Mouse (Mus musculus) right cerebral cortex, postnatal 36 days (tissue): ENCODE data around the gene Hist1h1a.
"Not testable (repeated sequence)": the region's sequence is repeated elsewhere in the genome, so short reads cannot be mapped to it uniquely, and the experiment has no call there.

Source experiments
- DNase-seq, 2 experiments: peaks; one replicate each; pipeline ENCODE4 v3.0.0; 2022; ENCODE audit warnings: low spot score in 2 of 2, mixed read lengths in 1 of 2

The Hist1h1a gene

DNA sequence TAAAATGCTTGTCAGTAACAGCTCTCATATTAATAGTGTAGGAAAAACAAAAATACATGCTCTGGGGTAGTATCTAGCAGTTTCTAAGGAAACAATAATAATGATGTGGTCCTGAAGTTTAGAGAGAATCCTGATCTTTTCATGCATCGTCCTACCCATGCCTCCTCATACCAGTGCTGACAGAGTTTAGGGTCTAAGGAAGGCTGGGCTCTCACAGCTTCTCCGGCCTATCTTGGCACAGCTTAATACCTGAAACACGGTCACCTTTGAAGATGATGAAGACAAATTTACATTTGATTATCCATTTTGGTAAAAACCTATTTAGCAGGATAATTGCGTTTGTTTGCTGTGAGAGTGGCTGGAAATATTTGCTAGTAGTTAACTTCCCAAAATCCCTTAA, 19.5 kb upstream of the Hist1h1a start:
- DNase-seq: no peak

DNA sequence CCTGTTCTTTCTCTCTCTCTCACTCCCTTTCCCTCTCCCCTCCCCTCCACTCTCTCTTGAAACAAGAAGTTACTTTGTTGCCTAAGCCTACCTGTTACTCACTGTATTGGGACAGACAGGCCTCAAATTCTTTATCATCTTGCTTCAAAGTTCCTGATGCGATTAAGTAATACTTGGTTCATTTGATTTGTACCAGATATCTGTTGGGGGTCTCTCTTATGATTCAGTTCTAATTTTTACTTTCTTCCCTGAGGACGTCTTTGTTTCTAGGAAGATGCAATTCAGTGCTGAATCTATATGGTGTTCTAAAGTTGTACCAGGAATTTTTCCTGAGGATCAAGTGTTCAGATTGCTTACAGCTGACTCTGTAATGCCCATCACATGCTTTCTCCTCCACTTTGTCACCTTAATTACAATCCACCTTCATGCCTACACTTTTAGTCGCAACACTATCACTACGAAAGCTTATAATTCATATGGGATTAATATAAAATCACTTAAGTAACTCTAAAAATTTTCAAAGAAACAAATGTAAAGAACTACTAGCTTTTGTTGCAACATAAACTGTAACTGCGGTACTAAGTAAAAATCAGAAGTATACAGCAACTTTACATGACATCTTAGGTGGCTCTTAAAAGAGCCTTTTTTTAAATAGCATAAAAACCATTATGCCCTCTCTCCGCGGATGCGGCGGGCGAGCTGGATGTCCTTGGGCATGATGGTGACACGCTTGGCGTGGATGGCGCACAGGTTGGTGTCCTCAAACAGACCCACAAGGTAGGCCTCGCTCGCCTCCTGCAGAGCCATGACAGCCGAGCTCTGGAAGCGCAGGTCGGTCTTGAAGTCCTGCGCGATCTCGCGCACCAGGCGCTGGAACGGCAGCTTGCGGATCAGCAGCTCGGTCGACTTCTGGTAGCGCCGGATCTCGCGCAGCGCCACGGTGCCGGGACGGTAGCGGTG, 18.8 kb upstream of the Hist1h1a start:
- DNase-seq: no peak

DNA sequence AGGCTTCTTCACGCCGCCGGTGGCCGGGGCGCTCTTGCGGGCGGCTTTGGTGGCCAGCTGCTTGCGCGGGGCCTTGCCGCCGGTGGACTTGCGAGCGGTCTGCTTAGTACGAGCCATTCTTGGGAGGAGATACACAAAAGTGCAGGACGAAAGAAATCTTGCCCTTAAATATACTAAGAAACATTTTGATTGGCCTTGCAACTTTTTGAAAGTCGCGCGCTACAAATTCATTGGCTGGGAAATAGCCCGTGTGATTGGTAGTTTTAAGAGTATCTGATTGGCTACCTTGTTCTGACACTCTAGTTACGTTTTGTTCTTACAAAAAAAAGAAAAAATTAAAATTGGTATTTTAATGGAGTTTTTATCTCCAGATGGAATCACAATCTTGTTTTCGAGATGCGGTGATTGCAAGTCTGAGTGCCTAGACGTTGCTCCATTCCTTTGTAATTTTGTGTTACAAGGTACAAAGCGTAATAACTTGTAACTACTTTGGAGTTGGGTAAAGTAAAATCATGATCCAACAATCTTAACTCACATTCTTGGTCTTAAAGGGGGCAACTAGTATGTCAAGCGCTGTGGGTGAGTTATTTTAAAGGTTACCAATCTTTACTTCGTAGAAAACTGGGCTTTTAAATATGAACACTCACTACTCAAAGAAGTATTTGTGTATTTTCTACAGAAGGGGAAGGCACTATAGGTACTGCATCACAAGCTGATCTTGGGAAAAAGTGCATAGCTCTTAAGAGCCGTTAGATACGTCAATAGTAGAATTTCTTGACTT, 17.9 kb upstream of the Hist1h1a start, which contains the start of gene Hist1h3c:
TSS of gene Hist1h3c (minus strand) at position 222 of the 781 bp plus-strand sequence.
- peak; percentile 60 to 79 for DNase-seq

- DNase-seq: peak; percentile 53 to 76
Measured at GRCm38 (mm10) chr13:23746201-23747080, 17.0 kb upstream of the Hist1h1a start, which contains the start of gene Hist1h2bb. Gene Hist1h2bb, plus strand, starts transcription at chr13:23746734.

DNA sequence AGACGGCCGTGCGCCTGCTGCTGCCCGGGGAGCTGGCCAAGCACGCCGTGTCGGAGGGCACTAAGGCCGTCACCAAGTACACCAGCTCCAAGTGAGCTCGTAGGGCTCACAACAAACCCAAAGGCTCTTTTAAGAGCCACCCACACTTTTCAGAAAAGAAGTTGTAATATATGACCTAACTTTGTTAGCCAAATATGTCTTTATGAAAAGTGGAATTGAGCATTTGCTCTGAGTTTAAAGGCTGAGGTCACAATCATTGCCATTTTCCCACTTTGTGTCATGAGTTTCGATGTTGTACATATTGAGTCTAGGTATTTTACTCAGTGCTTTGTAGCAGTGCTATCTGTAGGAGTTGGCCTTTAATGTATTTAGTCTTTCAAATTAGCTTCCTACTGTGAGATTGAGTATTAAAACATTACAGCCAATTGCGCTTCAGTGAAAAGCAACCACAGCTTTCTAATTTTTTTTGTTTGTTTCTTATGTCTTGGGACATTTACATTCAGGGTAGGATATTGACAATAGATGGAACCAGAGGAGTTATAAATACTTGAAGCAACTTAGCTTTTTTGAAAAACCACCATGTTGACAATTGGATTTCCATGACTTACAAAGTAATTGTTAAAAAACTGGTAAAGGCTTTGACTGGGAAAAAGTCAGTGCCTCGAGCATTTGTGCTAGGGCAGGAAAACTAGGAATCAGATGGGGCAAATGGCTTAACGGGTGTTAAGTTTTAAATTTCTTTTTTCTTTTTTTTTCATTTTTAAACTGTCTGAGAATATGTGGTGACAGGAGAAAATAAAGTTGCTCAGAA, 16.2 kb upstream of the Hist1h1a start:
- DNase-seq: no peak

DNA sequence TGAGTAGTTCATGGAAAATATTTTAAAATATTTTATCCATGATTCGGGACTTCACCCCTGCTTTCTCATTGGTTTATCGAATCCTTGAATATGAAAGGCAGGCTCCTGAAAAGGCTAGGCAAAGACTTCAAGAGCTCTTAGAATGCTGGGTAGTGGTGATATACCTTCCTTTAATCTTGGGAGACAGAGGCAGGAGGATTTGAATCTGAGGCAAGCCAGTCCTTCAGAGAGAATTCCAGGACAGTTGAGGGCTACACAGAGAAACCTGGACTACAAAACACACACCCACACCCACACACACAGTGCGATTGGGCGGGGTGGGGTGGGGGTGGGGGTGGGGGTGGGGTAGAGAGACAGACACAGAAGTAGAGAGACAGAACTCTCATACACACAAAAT, 15.6 kb upstream of the Hist1h1a start:
- no peak for DNase-seq

DNA sequence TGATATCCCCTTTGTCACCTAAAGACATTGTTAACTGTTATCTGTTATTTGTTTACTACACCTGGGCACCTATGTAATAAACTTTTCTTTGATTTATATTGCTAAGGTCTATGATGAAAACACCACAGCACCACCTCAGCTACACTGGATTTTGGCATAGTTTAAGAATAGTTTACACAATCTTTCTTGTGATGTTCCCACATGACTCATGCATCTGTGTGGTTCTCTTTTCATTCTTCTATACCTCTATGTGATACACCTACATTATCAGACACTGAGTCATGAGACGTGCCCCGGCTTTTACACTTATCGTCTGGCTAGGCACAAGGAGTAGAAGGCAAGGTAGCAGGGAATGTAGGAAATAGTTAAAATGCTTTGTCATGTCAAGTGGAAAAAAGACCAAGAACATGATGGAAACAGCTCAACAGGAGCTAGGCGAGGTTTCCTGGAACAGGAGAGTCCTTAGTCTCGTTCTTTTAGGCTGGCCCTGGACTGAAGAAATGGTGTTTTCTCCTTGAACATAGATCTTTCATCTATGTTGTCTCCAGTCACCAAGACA, 13.8 kb upstream of the Hist1h1a start:
- no peak for DNase-seq

- DNase-seq: not testable (repeated sequence)
Measured at GRCm38 (mm10) chr13:23750839-23751477, 12.5 kb upstream of the Hist1h1a start, which contains the start of gene Hist1h2ab. Gene Hist1h2ab, plus strand, starts transcription at chr13:23751126.

- no peak for DNase-seq
Measured at GRCm38 (mm10) chr13:23751478-23751956, 11.9 kb upstream of the Hist1h1a start.

DNA sequence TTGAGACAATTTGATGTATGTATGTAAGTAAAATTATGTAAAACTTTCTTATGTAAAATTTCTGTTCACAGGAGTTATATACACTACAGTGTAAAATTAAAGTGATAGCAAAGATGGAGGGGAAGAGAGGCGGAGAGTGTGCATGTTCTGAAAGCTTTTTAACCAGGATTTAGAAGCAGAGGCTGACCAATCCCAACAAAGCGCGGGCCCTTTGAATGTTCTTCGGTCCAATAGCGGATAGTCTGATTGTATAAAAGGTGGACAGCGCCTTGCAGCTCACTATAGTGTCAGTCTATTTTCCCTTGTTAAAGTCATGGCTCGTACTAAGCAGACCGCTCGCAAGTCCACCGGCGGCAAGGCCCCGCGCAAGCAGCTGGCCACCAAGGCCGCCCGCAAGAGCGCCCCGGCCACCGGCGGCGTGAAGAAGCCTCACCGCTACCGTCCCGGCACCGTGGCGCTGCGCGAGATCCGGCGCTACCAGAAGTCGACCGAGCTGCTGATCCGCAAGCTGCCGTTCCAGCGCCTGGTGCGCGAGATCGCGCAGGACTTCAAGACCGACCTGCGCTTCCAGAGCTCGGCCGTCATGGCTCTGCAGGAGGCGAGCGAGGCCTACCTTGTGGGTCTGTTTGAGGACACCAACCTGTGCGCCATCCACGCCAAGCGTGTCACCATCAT, 11.3 kb upstream of the Hist1h1a start, which contains the start of gene Hist1h3b:
TSS of gene Hist1h3b (plus strand) at position 201 of the 675 bp plus-strand sequence.
- peak; percentile 92 to 94 for DNase-seq

- no peak for DNase-seq
Measured at GRCm38 (mm10) chr13:23752742-23753172, 10.7 kb upstream of the Hist1h1a start.

DNA sequence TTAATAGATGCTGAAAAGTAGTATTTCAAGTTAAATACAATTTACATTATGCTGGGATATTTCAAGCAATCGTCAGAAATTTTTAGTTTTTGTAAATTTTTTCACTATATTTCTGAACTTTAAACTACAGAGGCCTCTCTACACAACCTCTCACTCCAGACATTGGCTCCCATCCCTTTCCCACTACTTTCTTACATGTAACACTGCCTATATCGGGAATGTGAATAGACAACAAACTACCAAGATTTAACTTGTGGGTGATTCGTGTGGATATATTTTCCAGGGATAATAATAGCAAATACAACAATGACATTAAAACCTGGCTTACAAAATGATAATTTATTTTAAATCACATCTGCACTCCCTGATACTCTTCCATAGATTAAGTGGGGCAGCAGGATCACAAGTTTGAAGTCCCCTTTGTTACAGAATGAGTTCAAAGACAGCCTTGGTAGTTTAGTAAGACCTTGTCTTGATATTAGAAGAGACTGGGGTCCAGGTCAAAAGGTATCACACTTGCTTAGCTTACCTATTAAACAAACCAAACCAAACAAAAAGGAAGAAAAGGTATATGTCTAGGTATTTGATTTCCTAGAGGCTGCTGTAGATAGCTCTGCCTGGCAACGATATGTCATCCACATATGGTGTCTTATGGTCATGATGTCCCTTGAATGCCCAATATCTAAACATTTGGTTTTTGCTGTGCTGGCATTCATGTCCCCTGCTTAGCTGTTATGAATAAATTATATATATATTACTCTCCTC, 10.0 kb upstream of the Hist1h1a start:
- no peak for DNase-seq

GRCm38 (mm10) chr13:23755000-23755399, 8.5 kb upstream of the Hist1h1a start:
- DNase-seq: no peak

DNA sequence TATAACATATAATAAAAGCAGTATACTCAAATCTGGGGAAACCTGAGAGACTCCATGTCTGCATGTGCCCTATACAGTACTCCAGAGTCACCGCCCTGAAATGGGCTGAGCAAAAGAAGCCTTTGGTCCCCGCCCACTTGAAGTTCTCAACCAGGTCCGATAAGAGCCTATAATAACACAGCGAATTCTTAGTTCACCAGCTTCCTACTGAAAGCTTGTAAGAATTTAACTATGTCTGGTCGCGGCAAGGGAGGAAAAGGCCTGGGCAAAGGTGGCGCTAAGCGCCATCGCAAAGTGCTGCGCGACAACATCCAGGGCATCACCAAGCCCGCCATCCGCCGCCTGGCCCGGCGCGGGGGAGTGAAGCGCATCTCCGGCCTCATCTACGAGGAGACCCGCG, 6.7 kb upstream of the Hist1h1a start, which contains the start of gene Hist1h4b:
TSS of gene Hist1h4b (plus strand) at position 224 of the 400 bp plus-strand sequence.
- DNase-seq: peak; percentile 89 to 91

GRCm38 (mm10) chr13:23757211-23757773, 6.2 kb upstream of the Hist1h1a start:
- no peak for DNase-seq

DNA sequence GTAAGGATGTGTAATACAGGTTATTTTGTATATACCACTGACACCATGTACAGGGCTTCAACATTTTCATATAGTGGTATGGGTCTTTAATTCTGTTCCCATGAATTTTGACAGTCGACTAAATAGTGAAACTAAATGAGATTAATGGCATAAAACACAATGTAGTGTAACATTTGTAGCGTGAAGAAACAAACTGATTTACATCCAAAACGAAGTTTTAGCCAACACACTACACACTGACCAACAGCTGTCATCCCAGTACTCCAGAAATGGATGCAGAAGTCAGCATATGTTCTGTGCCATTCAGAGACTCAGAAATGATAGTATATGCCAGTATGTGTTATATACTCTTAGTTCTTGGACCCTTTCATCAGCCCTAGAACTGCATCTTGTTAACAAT, 5.5 kb upstream of the Hist1h1a start:
- DNase-seq: no peak

- DNase-seq: no peak
Measured at GRCm38 (mm10) chr13:23759251-23759771, 4.2 kb upstream of the Hist1h1a start.
